Mouse (Mus musculus) liver, embryonic 14.5 days (tissue): ENCODE measurements at regions not wholly inside any gene's neighbourhood (a gene's known extent, or its start where the extent isn't known, plus 50 kb on each side); places are given as distances from the start of the nearest gene placed in this dataset.

Experiments
- CTCF ChIP-seq: IDR thresholded peaks from 2 replicates; pipeline ENCODE4 v1.5.1; 2016; ENCODE audit warnings: antibody characterized with exemption, low read depth, control low read depth
- EP300 ChIP-seq: IDR thresholded peaks from 2 replicates; pipeline ENCODE4 v1.6.1; 2016; ENCODE audit warnings: antibody characterized with exemption, low read depth

- no peak for TF ChIP-seq CTCF
- no peak for TF ChIP-seq EP300
These were observed 166.3 kb upstream of the 1700012A03Rik start for GRCm38 (mm10) chr6:31883726-31884125.
